Mouse (Mus musculus): Measurements from ENCODE around the gene Gm49322.
A peak's percentile ranks its signal among the peaks of the same experiment; 100 is the strongest.
"Not testable (repeated sequence)": the region's sequence is repeated elsewhere in the genome, so short reads cannot be mapped to it uniquely, and the experiment has no call there.

Gm49322 gene

GRCm38 (mm10) chr10:80605721-80606120, at the start of gene Gm49322:
TSS of gene Gm49322 (plus strand) at chr10:80606021.
- DNase-seq (ENCODE audit: low read depth in 2 of 2, low spot score in 2 of 2), result not testable (repeated sequence)

- peak; percentile 61 to 64 for DNase-seq (ENCODE audit: low read depth in 2 of 2, low spot score in 2 of 2)
Observed at GRCm38 (mm10) chr10:80557346-80557965, 48.4 kb upstream of the Gm49322 start.

GRCm38 (mm10) chr10:80559431-80559830, 46.4 kb upstream of the Gm49322 start:
- DNase-seq (ENCODE audit: low read depth in 2 of 2, low spot score in 2 of 2), result no peak

- no peak for DNase-seq (ENCODE audit: low read depth in 2 of 2, low spot score in 2 of 2)
Observed at GRCm38 (mm10) chr10:80560621-80561020, 45.2 kb upstream of the Gm49322 start.

GRCm38 (mm10) chr10:80561116-80561944, 44.5 kb upstream of the Gm49322 start, which contains the start of gene Rexo1:
TSS of gene Rexo1 (minus strand) at chr10:80561560.
- DNase-seq (ENCODE audit: low read depth in 2 of 2, low spot score in 2 of 2), result peak; percentile 90 to 96

- peak; percentile 87 to 92 for DNase-seq (ENCODE audit: low read depth in 2 of 2, low spot score in 2 of 2)
Observed at GRCm38 (mm10) chr10:80566375-80567092, 39.3 kb upstream of the Gm49322 start.

- DNase-seq (ENCODE audit: low read depth in 2 of 2, low spot score in 2 of 2), result no peak
Observed at GRCm38 (mm10) chr10:80568876-80569275, 36.9 kb upstream of the Gm49322 start.

- no peak for DNase-seq (ENCODE audit: low read depth in 2 of 2, low spot score in 2 of 2)
Observed at GRCm38 (mm10) chr10:80569664-80570066, 36.2 kb upstream of the Gm49322 start.

GRCm38 (mm10) chr10:80570419-80570818, 35.4 kb upstream of the Gm49322 start:
- DNase-seq (ENCODE audit: low read depth in 2 of 2, low spot score in 2 of 2), result no peak

- DNase-seq (ENCODE audit: low read depth in 2 of 2, low spot score in 2 of 2), result no peak
Observed at GRCm38 (mm10) chr10:80570871-80571836, 34.7 kb upstream of the Gm49322 start.

GRCm38 (mm10) chr10:80572477-80572876, 33.3 kb upstream of the Gm49322 start:
- DNase-seq (ENCODE audit: low read depth in 2 of 2, low spot score in 2 of 2), result no peak

- no peak for DNase-seq (ENCODE audit: low read depth in 2 of 2, low spot score in 2 of 2)
Observed at GRCm38 (mm10) chr10:80573944-80574343, 31.9 kb upstream of the Gm49322 start.

GRCm38 (mm10) chr10:80574896-80575295, 30.9 kb upstream of the Gm49322 start:
- no peak for DNase-seq (ENCODE audit: low read depth in 2 of 2, low spot score in 2 of 2)

GRCm38 (mm10) chr10:80575925-80576324, 29.9 kb upstream of the Gm49322 start:
- DNase-seq (ENCODE audit: low read depth in 2 of 2, low spot score in 2 of 2), result no peak

- DNase-seq (ENCODE audit: low read depth in 2 of 2, low spot score in 2 of 2), result peak; percentile 47 to 60
Observed at GRCm38 (mm10) chr10:80576351-80577194, 29.2 kb upstream of the Gm49322 start.

GRCm38 (mm10) chr10:80577195-80578130, 28.4 kb upstream of the Gm49322 start, which contains the start of gene Klf16:
TSS of gene Klf16 (minus strand) at chr10:80577321.
- DNase-seq (ENCODE audit: low read depth in 2 of 2, low spot score in 2 of 2), result peak; percentile 99

GRCm38 (mm10) chr10:80578131-80578750, 27.6 kb upstream of the Gm49322 start:
- peak; percentile 77 to 84 for DNase-seq (ENCODE audit: low read depth in 2 of 2, low spot score in 2 of 2)

GRCm38 (mm10) chr10:80578911-80579310, 26.9 kb upstream of the Gm49322 start:
- DNase-seq (ENCODE audit: low read depth in 2 of 2, low spot score in 2 of 2), result peak; percentile 69 to 78
